In the genomic region with DNA sequence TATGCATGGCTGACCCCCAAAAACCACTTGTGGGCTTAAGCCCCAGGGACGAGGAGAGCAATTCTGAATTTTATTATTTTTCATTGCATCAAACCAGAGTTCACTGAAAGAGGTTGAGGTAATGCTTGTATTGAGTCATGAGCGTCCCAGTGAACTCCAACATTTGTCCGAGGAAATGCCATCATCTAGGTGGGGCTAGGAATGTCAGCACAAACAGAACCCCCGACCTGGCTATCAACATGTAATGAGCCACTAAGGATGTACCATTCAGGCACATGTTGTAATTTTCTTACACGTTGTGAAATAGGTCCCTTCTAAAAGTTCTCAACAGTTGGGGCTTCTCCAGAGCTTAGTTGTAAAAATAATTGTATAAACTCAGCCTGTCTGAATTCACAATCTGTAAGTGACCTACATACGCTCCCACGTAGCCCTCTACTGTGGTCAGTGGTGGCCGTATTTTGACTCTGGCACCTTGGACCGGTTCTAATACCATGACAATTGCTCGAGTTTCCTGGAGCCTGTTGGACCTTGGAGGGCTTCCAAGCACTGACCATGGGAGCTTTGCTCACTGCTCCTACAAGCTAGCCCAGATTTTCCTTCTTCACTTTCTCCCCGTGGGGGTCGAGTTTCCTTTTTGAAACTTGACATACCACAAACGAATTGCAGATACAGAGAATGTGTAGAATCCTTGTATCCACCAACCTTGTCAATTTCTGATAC, we compare ENCODE assay signal across 10 mouse cellular contexts. TPM values are rescaled to one million over a fixed set of nuclear protein-coding genes. Genes with fewer than 3 reads are reported as not detected.
DNase-seq lines count a peak whose midpoint lies in the region; ATAC-seq and TF ChIP-seq lines count a peak whose summit lies in the region.
"Had no signal": no experiment of that assay in that cellular context is flagged by ENCODE, and none has a peak within 500 bp of the region (broad histone marks: within the 10 kb centered on the region; RNA-seq: fewer than 3 reads in every experiment).

No protein-coding gene starts in this region.

- H3K4me1 ChIP-seq in hindbrain, embryonic 12.5 days = peaks cover 10% of the 10 kb centered on the region

- intact Hi-C loops in left cerebral cortex, adult 2 months (cut with DNase I) = no loop called here
- intact Hi-C loops in heart, postnatal 14 days (cut with DNase I) = loop anchor here (5.0 kb wide), 1 partner anchor 34 kb away; no protein-coding TSS in a partner anchor

- DNase-seq in left cerebral cortex, adult 2 months (ENCODE audit: extremely low spot score in 1 of 2, low spot score in 2 of 2) = peak in 1 of 2 experiments; percentile 35
- DNase-seq in left cerebral cortex, adult 11 months (ENCODE audit: low spot score) = no peak
- peak; percentile 7 for DNase-seq in cerebellum, adult 9-11 months
- peak; percentile 65 to 78 for DNase-seq in heart, postnatal 14 days
- peak; percentile 54 to 62 for DNase-seq in lung, adult 18-20 months
- DNase-seq in skeletal muscle tissue, adult 2 months (ENCODE audit: low read depth, low spot score) = peak; percentile 78
- DNase-seq in embryo, embryonic 10.5 days (ENCODE audit: low spot score) = no peak

- H3K4me2 ChIP-seq in hindbrain, embryonic 12.5 days (replicated peaks) = no peak overlapping the region

- 72% methylated on average over 13 of the region's 13 CpGs for WGBS in hindbrain, embryonic 12.5 days

- 0 out of 2 replicates have a peak, but pooled peaks cover 4% of the 10 kb centered on the region for H3K36me3 ChIP-seq in hindbrain, embryonic 12.5 days
- H3K36me3 ChIP-seq: G1E had no signal

- H3K4me3 ChIP-seq in left cerebral cortex, adult 2 months = no peak overlapping the region
- no peak overlapping the region for H3K4me3 ChIP-seq in hindbrain, embryonic 12.5 days
- H3K4me3 ChIP-seq: embryonic facial prominence, embryonic 15.5 days had no signal

- H3K27me3 ChIP-seq in hindbrain, embryonic 12.5 days = no peaks in the 10 kb centered on the region
- H3K27me3 ChIP-seq: embryonic facial prominence, embryonic 15.5 days had no signal

- H3K9me3 ChIP-seq in hindbrain, embryonic 12.5 days (replicated peaks) = no peaks in the 10 kb centered on the region
- H3K9me3 ChIP-seq: embryonic facial prominence, embryonic 15.5 days; G1E had no signal

- TF ChIP-seq CTCF in left cerebral cortex, adult 2 months (IDR thresholded peaks at IDR 0.05) = no peak

- H3K27ac ChIP-seq in left cerebral cortex, adult 2 months = peak overlapping the region; percentile 57; the same call in 1 of the 2 replicates
- H3K27ac ChIP-seq in hindbrain, embryonic 12.5 days = no peak overlapping the region

- ATAC-seq in hindbrain, embryonic 12.5 days (ENCODE audit: low FRiP score) = no peak

- H3K9ac ChIP-seq in hindbrain, embryonic 12.5 days = no peak overlapping the region
- H3K9ac ChIP-seq: embryonic facial prominence, embryonic 15.5 days had no signal

RNA-seq across cellular contexts. Expression of gene Serpine2, which starts 38.0 kb away (rescaled TPM):
- total RNA-seq in left cerebral cortex, adult 2 months (2021) = 100 to 1,000 TPM; 134 to 141 TPM
- total RNA-seq in heart, postnatal 14 days (2021) = 10 to 100 TPM; 22.2 to 22.9 TPM
- polyA plus RNA-seq in hindbrain, embryonic 12.5 days (2016; fragmentation: Nextera tagmentation; extraction: Ambion mirVana) = 156 and 157 TPM in 2 replicates
- polyA plus RNA-seq: G1E had no signal

RNA-seq across cellular contexts. Expression of gene Wdfy1, which starts 47.0 kb away (rescaled TPM):
- total RNA-seq in left cerebral cortex, adult 2 months (2021) = 10 to 100 TPM; 43.7 to 45.9 TPM
- 10 to 100 TPM; 18.6 to 23.0 TPM for total RNA-seq in heart, postnatal 14 days (2021)
- 66.0 and 68.5 TPM in 2 replicates for polyA plus RNA-seq in hindbrain, embryonic 12.5 days (2016; fragmentation: Nextera tagmentation; extraction: Ambion mirVana)

RNA-seq across cellular contexts. Expression of gene Mrpl44, which starts 47.1 kb away (rescaled TPM):
- total RNA-seq in left cerebral cortex, adult 2 months (2021) = 10 to 100 TPM; 26.9 to 28.8 TPM
- total RNA-seq in heart, postnatal 14 days (2021) = 10 to 100 TPM; 56.9 to 58.5 TPM
- polyA plus RNA-seq in hindbrain, embryonic 12.5 days (2016; fragmentation: Nextera tagmentation; extraction: Ambion mirVana) = 47.6 and 48.2 TPM in 2 replicates

Comparison
In these comparisons a context has a peak if more than half of its experiments do, and no peak if none do; other contexts are left out.
1. DNase-seq: peak in cerebellum, adult 9-11 months (single experiment), heart, postnatal 14 days (2 of 2), lung, adult 18-20 months (2 of 2) and skeletal muscle tissue, adult 2 months (single experiment); none in left cerebral cortex, adult 11 months (single experiment) and embryo, embryonic 10.5 days (single experiment).
2. RNA of gene Serpine2, which starts 38.0 kb away (total RNA-seq): 134 to 141 TPM in left cerebral cortex, adult 2 months; 22.2 to 22.9 TPM in heart, postnatal 14 days; every median in the first group is over 4 times any median in the second.